Mouse (Mus musculus): Measurements from ENCODE around the gene Ablim1. TPM values are rescaled to one million over a fixed set of nuclear protein-coding genes. Genes with fewer than 3 reads are reported as not detected.

The Ablim1 gene
- total RNA-seq, 2 experiments from 2014 or later = 417 to 451 TPM

GRCm38 (mm10) chr19:57272824-57273613 is 41.7 kb downstream of the Ablim1 start:
- intact Hi-C loops (cut with DNase I) = no loop called here
- peak; percentile 65 for DNase-seq (ENCODE audit: low spot score)

- no peak for DNase-seq (ENCODE audit: low spot score)
- intact Hi-C loops (cut with DNase I) = no loop called here
Measured at GRCm38 (mm10) chr19:57271757-57272156, 43.0 kb downstream of the Ablim1 start.

GRCm38 (mm10) chr19:57270711-57271110 is 44.0 kb downstream of the Ablim1 start:
- no peak for DNase-seq (ENCODE audit: low spot score)

GRCm38 (mm10) chr19:57269791-57270190 is 44.9 kb downstream of the Ablim1 start:
- DNase-seq (ENCODE audit: low spot score) = no peak

More at GRCm38 (mm10) chr19:57270711-57271110, 44.0 kb downstream of the Ablim1 start:
- intact Hi-C loops (cut with DNase I) = no loop called here

DNA sequence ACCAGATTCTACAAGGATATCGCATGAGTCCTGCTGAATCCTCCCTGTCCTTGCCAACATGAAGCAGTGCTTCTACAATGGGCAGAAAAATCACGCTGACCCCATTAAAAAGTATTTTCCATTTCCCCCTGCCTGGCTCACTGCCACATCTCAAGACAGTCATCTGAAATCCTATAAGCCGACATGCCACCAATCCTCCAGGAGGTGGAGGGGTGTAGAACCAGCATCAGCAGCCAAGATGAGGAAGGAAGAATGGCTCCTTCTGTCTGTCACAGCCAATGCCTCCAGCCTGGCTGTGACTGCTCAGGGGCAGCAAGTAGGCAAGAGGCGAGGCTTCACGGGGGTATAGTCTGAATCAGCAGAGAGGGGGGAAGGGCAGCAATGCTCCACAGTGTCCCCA is 47.2 kb downstream of the Ablim1 start:
- intact Hi-C loops (cut with DNase I) = loop anchor here (2.0 kb wide), 2 partner anchors 45 to 71 kb away; no protein-coding TSS in a partner anchor
- no peak for DNase-seq (ENCODE audit: low spot score)

More at GRCm38 (mm10) chr19:57269791-57270190, 44.9 kb downstream of the Ablim1 start:
- intact Hi-C loops (cut with DNase I) = no loop called here

DNA sequence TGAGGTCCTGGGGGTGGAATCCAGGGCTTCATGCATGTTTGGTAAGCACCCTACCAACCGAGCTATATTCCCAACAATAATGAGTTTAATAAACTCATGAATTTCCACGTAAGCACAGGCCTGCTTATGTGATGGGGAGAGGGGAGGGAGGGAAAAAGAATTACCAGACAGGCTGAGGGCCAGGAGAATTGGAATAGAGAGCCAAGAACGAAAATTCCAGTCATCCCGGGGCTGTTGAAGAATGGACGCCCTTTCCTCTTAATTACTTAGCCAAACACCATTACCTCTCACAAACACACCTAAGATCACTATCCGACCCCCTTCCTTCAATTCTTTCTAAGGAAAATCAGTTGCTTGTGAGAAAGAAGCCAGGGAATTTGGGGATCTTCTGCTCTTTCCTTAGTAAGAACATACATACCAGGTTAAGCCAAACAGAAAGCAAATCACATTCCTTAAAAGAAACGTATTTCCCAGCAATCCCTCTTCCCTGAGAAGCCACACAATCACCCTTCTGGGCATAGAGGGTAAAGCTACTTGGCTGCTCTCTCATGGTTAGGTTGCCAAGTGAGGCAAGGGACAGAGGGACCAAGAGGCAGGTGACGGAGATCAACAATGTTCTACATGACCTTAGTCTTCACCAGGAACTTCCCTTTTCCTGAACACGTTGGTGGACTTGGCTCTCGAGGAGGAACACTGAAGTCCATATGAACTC is 48.2 kb downstream of the Ablim1 start:
- intact Hi-C loops (cut with DNase I) = loop anchor here (2.0 kb wide), 2 partner anchors 46 to 70 kb away; no protein-coding TSS in a partner anchor
- DNase-seq (ENCODE audit: low spot score) = no peak

GRCm38 (mm10) chr19:57264296-57264947 is 50.3 kb downstream of the Ablim1 start:
- intact Hi-C loops (cut with DNase I) = loop anchor here (5.0 kb wide), 1 partner anchor 52 kb away; no protein-coding TSS in a partner anchor
- DNase-seq (ENCODE audit: low spot score) = no peak

- intact Hi-C loops (cut with DNase I) = loop anchor here (5.0 kb wide), 1 partner anchor 96 kb away; no protein-coding TSS in a partner anchor
- no peak for DNase-seq (ENCODE audit: low spot score)
Measured at GRCm38 (mm10) chr19:57257801-57258200, 56.9 kb downstream of the Ablim1 start.

DNA sequence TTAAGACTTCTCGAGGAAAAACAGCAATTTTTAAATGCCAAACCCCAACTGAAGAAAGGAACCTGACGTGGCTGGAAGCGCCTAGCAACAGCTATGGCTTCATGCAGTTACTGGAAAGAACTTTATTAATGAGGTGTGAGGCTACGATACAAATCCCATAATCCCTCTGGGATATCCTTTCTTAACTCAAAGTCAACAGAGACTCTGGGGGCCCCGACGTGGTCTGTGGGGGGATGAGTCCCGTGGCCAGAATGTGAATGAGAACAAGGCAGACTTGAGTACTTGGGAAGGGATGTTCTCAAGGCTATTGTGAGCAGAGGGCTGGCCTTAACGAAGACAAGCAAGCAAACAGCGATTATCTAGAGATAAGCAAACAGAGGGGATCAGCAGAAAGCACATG is 58.1 kb downstream of the Ablim1 start:
- DNase-seq (ENCODE audit: low spot score) = no peak
- intact Hi-C loops (cut with DNase I) = loop anchor here (5.0 kb wide), 1 partner anchor 94 kb away; no protein-coding TSS in a partner anchor

GRCm38 (mm10) chr19:57255157-57255556 is 59.6 kb downstream of the Ablim1 start:
- DNase-seq (ENCODE audit: low spot score) = no peak
- intact Hi-C loops (cut with DNase I) = loop anchor here (5.0 kb wide), 1 partner anchor 93 kb away; no protein-coding TSS in a partner anchor

- intact Hi-C loops (cut with DNase I) = no loop called here
Measured at GRCm38 (mm10) chr19:57252692-57253448, 61.8 kb downstream of the Ablim1 start.

DNA sequence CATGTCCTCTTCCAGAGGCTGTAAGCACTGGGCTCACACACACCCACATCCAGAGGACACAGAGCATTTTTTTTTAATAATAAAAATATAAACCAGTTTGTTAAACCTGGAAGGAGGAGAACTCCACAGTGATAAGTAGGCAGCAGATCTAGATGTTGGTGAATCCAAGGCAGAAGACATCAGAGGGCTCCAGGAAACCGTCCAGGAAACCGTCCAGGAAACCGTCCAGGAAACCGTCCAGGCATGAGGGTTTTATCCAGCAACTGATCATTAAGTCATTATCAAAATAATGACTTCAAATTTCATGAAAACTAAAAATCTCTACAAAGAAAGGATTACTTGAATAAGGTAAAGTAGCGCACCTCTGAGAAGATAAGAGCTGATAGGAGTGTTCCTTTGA is 65.9 kb downstream of the Ablim1 start:
- DNase-seq (ENCODE audit: low spot score) = no peak
- intact Hi-C loops (cut with DNase I) = no loop called here

More at GRCm38 (mm10) chr19:57252692-57253448, 61.8 kb downstream of the Ablim1 start:
- DNase-seq (ENCODE audit: low spot score) = no peak

DNA sequence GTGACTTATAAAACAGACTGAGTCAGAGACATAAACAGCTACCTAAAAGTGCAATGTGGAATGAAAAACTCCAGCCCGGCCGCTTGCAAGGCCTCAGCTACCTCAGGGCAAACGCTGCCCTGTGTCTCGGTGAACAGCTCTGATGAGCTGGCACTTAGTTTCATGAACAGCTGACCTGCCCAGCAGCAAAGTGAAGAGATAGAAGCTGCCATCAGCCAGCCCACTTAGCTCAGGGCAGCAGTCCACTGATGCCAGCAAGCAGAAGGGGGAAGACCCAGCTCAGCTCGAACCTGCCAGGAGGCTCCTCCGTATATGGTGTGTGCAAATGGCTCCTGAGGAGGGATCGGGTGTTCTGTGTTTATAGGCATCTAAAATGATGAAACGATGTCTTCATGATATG is 67.5 kb downstream of the Ablim1 start:
- DNase-seq (ENCODE audit: low spot score) = no peak
- intact Hi-C loops (cut with DNase I) = no loop called here

GRCm38 (mm10) chr19:57244281-57244680 is 70.4 kb downstream of the Ablim1 start:
- no peak for DNase-seq (ENCODE audit: low spot score)
- intact Hi-C loops (cut with DNase I) = no loop called here

- intact Hi-C loops (cut with DNase I) = no loop called here
- no peak for DNase-seq (ENCODE audit: low spot score)
Measured at GRCm38 (mm10) chr19:57243606-57244005, 71.1 kb downstream of the Ablim1 start.

DNA sequence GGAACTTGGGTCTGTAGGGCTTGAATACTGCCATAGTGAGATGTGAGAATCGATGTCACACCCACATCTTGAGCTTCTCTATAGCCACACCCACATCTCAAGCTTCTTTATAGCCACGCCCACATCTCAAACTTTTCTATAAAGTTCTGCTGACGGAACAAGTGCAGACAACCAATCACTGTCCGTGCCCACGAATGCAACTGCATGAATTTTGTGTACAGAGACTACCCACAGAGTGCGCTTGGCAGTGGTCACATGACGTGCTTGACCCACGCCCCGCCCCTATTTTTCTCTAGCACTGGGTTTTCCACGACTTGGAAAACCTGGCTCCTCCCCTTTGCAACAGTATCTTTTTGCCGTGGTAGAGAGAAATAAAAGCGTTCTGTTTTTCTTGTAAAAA is 71.5 kb downstream of the Ablim1 start:
- DNase-seq (ENCODE audit: low spot score) = no peak

GRCm38 (mm10) chr19:57241363-57242192 is 73.1 kb downstream of the Ablim1 start:
- intact Hi-C loops (cut with DNase I) = loop anchor here (2.0 kb wide), 1 partner anchor 21 kb away; no protein-coding TSS in a partner anchor
- DNase-seq (ENCODE audit: low spot score) = no peak

More for the DNA sequence above, 71.5 kb downstream of the Ablim1 start:
- intact Hi-C loops (cut with DNase I) = no loop called here

DNA sequence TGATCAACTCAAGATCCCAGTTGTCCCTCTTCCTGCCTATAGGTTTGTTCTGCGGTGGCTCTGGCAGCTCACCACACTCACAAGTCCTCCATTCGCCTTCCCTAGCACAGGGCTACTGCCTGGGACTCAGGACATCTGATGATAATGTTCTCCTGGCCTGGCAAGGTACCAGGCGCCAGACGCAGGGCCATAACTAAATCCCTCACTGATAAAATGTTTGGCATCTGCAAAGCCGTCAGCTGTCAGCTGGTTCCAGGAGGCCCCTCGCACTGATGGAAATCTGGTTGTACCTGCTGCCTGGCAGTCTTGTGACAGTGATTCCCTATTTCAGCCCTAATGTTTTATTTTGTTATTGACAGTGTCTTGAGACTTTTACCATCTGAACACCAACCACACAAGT is 74.5 kb downstream of the Ablim1 start:
- intact Hi-C loops (cut with DNase I) = loop anchor here (2.0 kb wide), 1 partner anchor 23 kb away; no protein-coding TSS in a partner anchor

More for the DNA sequence above, 74.5 kb downstream of the Ablim1 start:
- DNase-seq (ENCODE audit: low spot score) = no peak
